Mouse (Mus musculus) heart, embryonic 16.5 days (tissue): ENCODE data around the gene Calcrl. TPM values are rescaled to one million over a fixed set of nuclear protein-coding genes. Genes with fewer than 3 reads are reported as not detected.

Experiments
- ATAC-seq: fragments of 200-750 bp; cut with Nextera tagmentation; replicated peaks from 2 replicates; pipeline ENCODE4 v1.8.0; 2017; ENCODE audit warnings: moderate number of reproducible peaks; ENCODE audit not compliant: insufficient read depth, low FRiP score; ENCODE audit errors: extremely low read depth
- H3K27ac ChIP-seq: fragments of 300-500 bp; sonication (generic); 2 replicates; pipeline ENCODE4 v1.5.1; 2014; ENCODE audit warnings: mild to moderate bottlenecking, low read length, control low read depth, moderate library complexity
- H3K27me3 ChIP-seq: fragments of 300-500 bp; sonication (generic); 2 replicates; pipeline ENCODE4 v1.6.1; 2014; ENCODE audit warnings: low read length, mixed read lengths; ENCODE audit not compliant: control insufficient read depth, insufficient read depth
- H3K36me3 ChIP-seq: fragments of 300-500 bp; sonication (generic); 2 replicates; pipeline ENCODE4 v1.6.1; 2014; ENCODE audit not compliant: control insufficient read depth, insufficient read depth
- H3K4me1 ChIP-seq: fragments of 300-500 bp; sonication (generic); 2 replicates; pipeline ENCODE4 v1.6.1; 2014; ENCODE audit warnings: low read length, mixed read lengths; ENCODE audit not compliant: control insufficient read depth, insufficient read depth
- H3K4me2 ChIP-seq: fragments of 300-500 bp; sonication (generic); 2 replicates; pipeline ENCODE4 v1.6.1; 2014; ENCODE audit warnings: low read depth, mild to moderate bottlenecking, control low read depth, low read length
- H3K4me3 ChIP-seq: fragments of 300-500 bp; sonication (generic); 2 replicates; pipeline ENCODE4 v1.5.1; 2014; ENCODE audit warnings: mild to moderate bottlenecking, control low read depth, low read length
- H3K9ac ChIP-seq: fragments of 300-500 bp; sonication (generic); 2 replicates; pipeline ENCODE4 v1.6.1; 2014; ENCODE audit warnings: low read length, control low read depth
- H3K9me3 ChIP-seq: fragments of 300-500 bp; sonication (generic); replicated peaks from 2 replicates; pipeline ENCODE4 v1.6.1; 2016; ENCODE audit warnings: low read length; ENCODE audit not compliant: control insufficient read depth
- WGBS: fragments of 180-500 bp; shearing (Covaris S2); extraction: QIAGEN DNeasy Blood & Tissue Kit; methylation state at CpG from one replicate; pipeline ENCODE4 v1.1.7; 2014; 5-methylcytosine and 5-hydroxymethylcytosine counted together
- polyA plus RNA-seq: library from polyadenylated mRNA; unstranded; fragments of >200 nt; fragmentation: Nextera tagmentation; extraction: Ambion mirVana; gene quantifications from 2 replicates; pipeline ENCODE4 v1.2.1, GENCODE M21; 2015

Gene Calcrl
- 37.5 and 38.4 TPM in 2 replicates for polyA plus RNA-seq

DNA sequence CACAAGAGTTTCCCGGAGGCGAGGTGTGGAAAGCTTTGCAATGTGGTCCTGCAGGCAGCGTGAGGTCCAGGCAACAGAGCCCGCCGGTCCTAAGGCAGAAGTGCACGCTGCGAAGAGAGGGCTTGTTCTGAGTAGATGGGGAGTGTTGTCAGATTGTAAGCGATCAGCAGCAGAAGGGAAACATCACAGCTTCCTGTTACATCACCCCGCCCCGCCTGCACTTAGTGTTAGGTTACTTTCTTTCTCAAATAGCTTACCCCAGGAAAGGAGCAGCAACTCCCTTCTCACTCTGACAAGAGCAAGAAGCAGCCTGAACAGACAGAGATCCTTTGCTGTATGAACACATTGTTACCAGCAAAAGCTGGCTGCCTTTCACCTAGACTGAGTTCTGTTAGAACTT is at the start of gene Calcrl:
Gene Calcrl (minus strand): TSS at position 274 of the 400 bp plus-strand sequence.
- Histone ChIP-seq H3K27me3 (no peaks in the 10 kb centered on the region), H3K9ac (peak within 1 kb of the TSS; percentile 72), H3K9me3 (no peaks in the 10 kb centered on the region), H3K4me3 (peak within 1 kb of the TSS; percentile 56), H3K36me3 (no peaks in the 10 kb centered on the region), H3K27ac (peak within 1 kb of the TSS; percentile 82), H3K4me1 (0 out of 2 replicates have a peak, but pooled peaks cover 3% of the 10 kb centered on the region), H3K4me2 (peak within 1 kb of the TSS; percentile 68)
- WGBS: 0% methylated on average over 10 of the region's 10 CpGs
- peak; percentile 91 for ATAC-seq

DNA sequence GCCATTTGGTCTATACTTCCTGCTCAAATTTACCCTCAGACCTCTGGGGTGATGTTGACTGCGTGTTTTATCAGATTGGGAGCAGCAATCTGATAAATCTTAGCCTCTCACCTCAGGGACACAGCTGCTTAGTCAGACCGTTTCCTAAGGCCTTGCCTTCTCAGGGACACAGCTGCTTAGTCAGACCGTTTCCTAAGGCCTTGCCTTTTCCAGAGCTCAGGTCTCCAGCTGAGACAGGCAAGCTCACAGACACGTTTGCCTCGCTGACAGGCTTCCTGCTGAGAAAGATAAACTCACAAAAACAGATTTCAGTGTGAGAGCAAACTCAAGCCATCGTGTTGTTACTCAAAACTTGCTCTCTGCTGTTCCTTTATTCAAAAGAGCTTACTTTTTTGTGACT is 49.4 kb upstream of the Calcrl start:
- H3K4me3 ChIP-seq: 0 out of 2 replicates have a peak overlapping the region, but pooled peaks have one; percentile 1
- peak overlapping the region; percentile 71 for H3K4me2 ChIP-seq
- ATAC-seq: peak; percentile 71

DNA sequence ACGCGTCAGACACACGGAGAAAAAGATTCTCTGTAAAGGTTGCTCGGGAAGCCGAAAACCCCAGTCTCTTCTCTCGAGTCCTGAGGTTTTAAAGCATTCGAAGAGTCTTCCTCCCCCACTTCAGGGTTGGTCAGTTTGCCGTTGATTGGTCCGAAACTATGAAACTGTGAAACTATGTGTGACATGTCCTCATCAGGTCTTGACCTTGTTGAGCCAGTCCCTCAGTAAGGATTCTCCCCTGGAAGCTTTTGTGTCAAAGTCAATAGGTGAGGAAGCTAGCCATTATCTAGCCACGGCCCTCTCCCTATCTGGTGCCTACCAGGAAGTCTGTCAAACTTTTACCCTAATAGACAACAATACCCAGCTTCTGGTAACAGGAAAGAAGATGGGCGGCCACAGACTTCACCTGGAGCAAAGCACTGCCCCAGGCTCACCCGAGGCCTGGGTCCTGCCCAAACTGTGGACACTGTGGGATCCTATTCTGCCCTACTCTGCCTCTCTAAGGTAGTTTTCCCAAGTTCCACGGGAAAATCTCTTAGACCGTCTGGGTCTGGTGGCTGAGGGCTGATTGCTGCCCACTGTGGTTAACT is 48.8 kb upstream of the Calcrl start:
- Histone ChIP-seq H3K27ac (peak overlapping the region; percentile 95), H3K9me3 (peaks cover 3% of the 10 kb centered on the region; the same call in 1 of the 2 replicates), H3K4me1 (peaks cover 27% of the 10 kb centered on the region), H3K4me3 (no peak overlapping the region), H3K36me3 (peaks cover 7% of the 10 kb centered on the region), H3K4me2 (peak overlapping the region; percentile 71), H3K27me3 (no peaks in the 10 kb centered on the region), H3K9ac (peak overlapping the region; percentile 74)
- ATAC-seq: no peak
- WGBS: 48% methylated on average over 14 of the region's 14 CpGs

More for the DNA sequence above, 49.4 kb upstream of the Calcrl start:
- H3K9me3 ChIP-seq: no peaks in the 10 kb centered on the region
- 4% methylated on average over 6 of the region's 6 CpGs for WGBS
- H3K9ac ChIP-seq: peak overlapping the region; percentile 74
- H3K27me3 ChIP-seq: no peaks in the 10 kb centered on the region
- peaks cover 5% of the 10 kb centered on the region; the same call in 1 of the 2 replicates for H3K36me3 ChIP-seq
- peaks cover 27% of the 10 kb centered on the region for H3K4me1 ChIP-seq
- peak overlapping the region; percentile 95 for H3K27ac ChIP-seq

GRCm38 (mm10) chr2:84467391-84467790 is 42.2 kb upstream of the Calcrl start:
- Histone ChIP-seq H3K36me3 (peaks cover 12% of the 10 kb centered on the region), H3K27me3 (no peaks in the 10 kb centered on the region), H3K9me3 (peaks cover 4% of the 10 kb centered on the region; the same call in 1 of the 2 replicates), H3K4me2 (no peak overlapping the region), H3K9ac (no peak overlapping the region), H3K4me3 (no peak overlapping the region), H3K4me1 (peaks cover 17% of the 10 kb centered on the region), H3K27ac (no peak overlapping the region; the same call in 1 of the 2 replicates)
- 75% methylated on average over 4 of the region's 4 CpGs for WGBS
- no peak for ATAC-seq

DNA sequence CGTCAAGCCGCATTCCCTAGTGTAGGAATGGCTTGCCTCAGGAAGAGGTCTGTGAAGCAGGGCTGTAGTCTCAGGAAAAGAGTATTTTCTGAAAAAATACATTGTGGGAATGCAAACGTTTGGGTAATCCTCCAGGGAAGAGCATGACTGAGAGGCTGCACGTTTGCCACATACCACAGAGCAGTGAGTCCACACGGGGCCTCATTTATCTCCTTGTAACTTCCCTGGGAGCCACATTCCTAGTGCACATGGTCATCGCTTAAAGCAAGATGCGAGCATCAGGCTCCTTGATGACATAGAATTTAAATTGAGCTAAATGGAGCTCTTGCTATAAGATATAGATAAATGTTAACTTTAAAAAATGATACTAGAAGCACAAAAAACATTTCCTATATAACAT is 39.7 kb upstream of the Calcrl start:
- Histone ChIP-seq H3K27ac (peak overlapping the region; percentile 91), H3K4me3 (no peak overlapping the region), H3K9ac (peak overlapping the region; percentile 5), H3K9me3 (peaks cover 4% of the 10 kb centered on the region; the same call in 1 of the 2 replicates), H3K36me3 (peaks cover 12% of the 10 kb centered on the region), H3K27me3 (no peaks in the 10 kb centered on the region), H3K4me2 (peak overlapping the region; percentile 21), H3K4me1 (peaks cover 17% of the 10 kb centered on the region)
- 13% methylated on average over 7 of the region's 7 CpGs for WGBS
- peak; percentile 97 for ATAC-seq

- no peaks in the 10 kb centered on the region for H3K27me3 ChIP-seq
- WGBS: 78% methylated on average over 3 of the region's 3 CpGs
- no peak for ATAC-seq
Observed at GRCm38 (mm10) chr2:84462411-84462810, 37.2 kb upstream of the Calcrl start.

GRCm38 (mm10) chr2:84459651-84460177 is 34.5 kb upstream of the Calcrl start:
- ATAC-seq: peak; percentile 64; the same call in 1 of the 2 replicates
- Histone ChIP-seq H3K36me3 (0 out of 2 replicates have a peak, but pooled peaks cover 2% of the 10 kb centered on the region), H3K9me3 (no peaks in the 10 kb centered on the region), H3K9ac (no peak overlapping the region), H3K4me2 (no peak overlapping the region), H3K27ac (peak overlapping the region; percentile 5; the same call in 1 of the 2 replicates), H3K27me3 (no peaks in the 10 kb centered on the region), H3K4me3 (no peak overlapping the region), H3K4me1 (peaks cover 12% of the 10 kb centered on the region)
- WGBS: 52% methylated on average over 11 of the region's 11 CpGs

More at GRCm38 (mm10) chr2:84462411-84462810, 37.2 kb upstream of the Calcrl start:
- Histone ChIP-seq H3K4me1 (peaks cover 19% of the 10 kb centered on the region), H3K9ac (no peak overlapping the region), H3K4me2 (no peak overlapping the region), H3K9me3 (no peaks in the 10 kb centered on the region), H3K36me3 (0 out of 2 replicates have a peak, but pooled peaks cover 2% of the 10 kb centered on the region), H3K27ac (no peak overlapping the region), H3K4me3 (no peak overlapping the region)

DNA sequence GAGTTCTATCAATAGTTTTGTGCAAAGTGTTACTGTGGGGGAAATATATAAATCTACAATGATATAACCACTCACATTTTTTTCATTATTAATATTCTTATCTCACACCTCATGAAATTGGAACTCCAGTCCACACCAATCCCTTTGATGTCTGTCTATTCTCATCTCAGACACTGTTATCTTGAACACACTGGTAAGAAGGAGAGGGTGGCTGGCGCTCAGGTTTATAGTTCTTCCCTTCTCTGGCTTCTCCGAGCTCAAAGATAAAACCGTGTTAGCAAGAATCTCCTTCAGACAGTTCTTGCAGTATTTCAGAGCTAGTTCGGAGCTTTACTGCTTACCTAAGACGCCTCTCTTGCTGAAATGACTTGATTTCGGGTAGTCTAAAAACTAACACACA is 32.0 kb upstream of the Calcrl start:
- Histone ChIP-seq H3K9me3 (no peaks in the 10 kb centered on the region), H3K4me3 (no peak overlapping the region), H3K4me2 (no peak overlapping the region), H3K27ac (no peak overlapping the region), H3K27me3 (no peaks in the 10 kb centered on the region), H3K36me3 (no peaks in the 10 kb centered on the region), H3K9ac (no peak overlapping the region), H3K4me1 (peaks cover 10% of the 10 kb centered on the region)
- 56% methylated on average over 6 of the region's 6 CpGs for WGBS
- no peak for ATAC-seq

- ATAC-seq: peak; percentile 85
- H3K27me3 ChIP-seq: no peaks in the 10 kb centered on the region
- WGBS: 9% methylated on average over 5 of the region's 5 CpGs
- H3K9ac ChIP-seq: no peak overlapping the region
- H3K4me1 ChIP-seq: peaks cover 10% of the 10 kb centered on the region
- no peak overlapping the region for H3K27ac ChIP-seq
- H3K4me3 ChIP-seq: no peak overlapping the region
- no peaks in the 10 kb centered on the region for H3K9me3 ChIP-seq
- no peaks in the 10 kb centered on the region for H3K36me3 ChIP-seq
- 0 out of 2 replicates have a peak overlapping the region, but pooled peaks have one; percentile 9 for H3K4me2 ChIP-seq
Observed at GRCm38 (mm10) chr2:84455236-84455799, 30.1 kb upstream of the Calcrl start.
